Mouse (Mus musculus): ENCODE results near the gene Kcp. TPM values are rescaled to one million over a fixed set of nuclear protein-coding genes. Genes with fewer than 3 reads are reported as not detected.

The Kcp gene
- polyA plus RNA-seq, 1 experiment from 2014 or later, result 25.8 TPM

DNA sequence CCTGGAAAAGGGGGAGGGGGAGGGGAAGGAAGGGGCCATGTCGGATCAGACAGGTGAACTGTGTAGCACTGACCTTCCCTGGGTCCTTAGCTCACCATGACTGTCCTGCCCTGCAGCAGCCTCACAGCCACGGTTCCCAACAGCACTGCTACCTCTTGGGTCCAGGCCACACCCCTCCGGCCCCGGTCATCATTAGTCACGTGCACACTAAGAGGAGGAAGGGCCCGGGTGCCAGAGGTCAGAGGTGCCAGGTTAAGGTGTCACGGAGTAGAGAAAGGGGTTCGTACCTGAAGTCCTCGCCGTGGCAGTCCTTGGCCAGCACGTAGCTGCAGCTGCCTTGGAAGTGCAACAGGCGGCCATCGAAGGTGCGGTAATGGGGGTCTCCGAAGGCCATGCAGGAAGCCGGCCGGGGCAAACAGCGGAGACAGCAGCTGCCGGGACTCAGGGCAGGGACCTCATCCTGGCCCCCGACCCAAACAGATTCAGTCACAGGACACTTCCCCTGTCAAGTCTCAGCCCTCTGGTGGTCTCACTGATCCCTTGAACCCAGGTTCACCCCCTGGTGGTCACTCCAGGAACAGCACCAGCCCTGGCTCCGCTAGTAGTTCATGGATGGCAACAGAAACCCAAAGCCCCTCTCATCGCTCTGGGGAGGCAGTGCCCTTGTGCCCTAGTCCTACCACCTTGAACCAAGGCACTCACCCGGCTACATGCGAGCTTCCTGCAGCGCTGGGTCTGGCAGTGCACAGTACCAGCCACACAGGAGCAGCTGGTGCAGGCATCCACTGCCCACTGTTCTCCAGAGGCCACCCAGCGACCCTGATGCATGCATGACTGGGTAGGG, 22.8 kb downstream of the Kcp start:
- Histone ChIP-seq H3K27me3 (0 out of 2 replicates have a peak, but pooled peaks cover 5% of the 10 kb centered on the region), H3K9ac (no peak overlapping the region), H3K4me2 (peak overlapping the region; percentile 63), H3K36me3 (peaks cover 20% of the 10 kb centered on the region), H3K27ac (no peak overlapping the region), H3K4me3 (peak overlapping the region; percentile 34), H3K4me1 (peaks cover 11% of the 10 kb centered on the region; the same call in 1 of the 2 replicates), H3K9me3 (no peaks in the 10 kb centered on the region)
- 17% methylated on average over 26 of the region's 26 CpGs for WGBS
- peak; percentile 21; the same call in 1 of the 2 replicates for ATAC-seq (ENCODE audit: insufficient number of reproducible peaks, low FRiP score, low TSS enrichment, low read depth)

DNA sequence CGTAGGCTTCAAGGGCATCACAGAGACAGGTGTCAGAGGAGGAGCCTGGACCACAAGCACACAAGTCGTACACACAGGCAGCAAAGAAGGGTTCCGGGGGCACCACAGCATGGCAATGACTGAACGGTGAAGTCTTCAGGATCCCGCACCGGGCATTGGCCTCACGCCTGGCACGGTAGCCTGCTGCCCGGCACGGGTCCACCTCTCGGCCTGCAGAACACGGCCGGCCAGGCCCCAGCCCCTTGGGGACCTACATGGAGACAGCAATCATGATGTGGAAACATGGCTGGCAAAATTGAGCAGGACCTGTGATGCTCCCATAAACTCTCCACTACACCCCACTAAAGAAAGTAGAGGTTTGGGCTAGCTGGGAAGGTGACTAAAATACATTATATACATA, 25.1 kb downstream of the Kcp start:
- 94% methylated on average over 13 of the region's 13 CpGs for WGBS
- Histone ChIP-seq H3K27me3 (0 out of 2 replicates have a peak, but pooled peaks cover 5% of the 10 kb centered on the region), H3K27ac (no peak overlapping the region), H3K4me3 (no peak overlapping the region), H3K36me3 (peaks cover 20% of the 10 kb centered on the region), H3K4me1 (peaks cover 11% of the 10 kb centered on the region; the same call in 1 of the 2 replicates), H3K9me3 (no peaks in the 10 kb centered on the region), H3K9ac (no peak overlapping the region), H3K4me2 (no peak overlapping the region)
- no peak for ATAC-seq (ENCODE audit: insufficient number of reproducible peaks, low FRiP score, low TSS enrichment, low read depth)

DNA sequence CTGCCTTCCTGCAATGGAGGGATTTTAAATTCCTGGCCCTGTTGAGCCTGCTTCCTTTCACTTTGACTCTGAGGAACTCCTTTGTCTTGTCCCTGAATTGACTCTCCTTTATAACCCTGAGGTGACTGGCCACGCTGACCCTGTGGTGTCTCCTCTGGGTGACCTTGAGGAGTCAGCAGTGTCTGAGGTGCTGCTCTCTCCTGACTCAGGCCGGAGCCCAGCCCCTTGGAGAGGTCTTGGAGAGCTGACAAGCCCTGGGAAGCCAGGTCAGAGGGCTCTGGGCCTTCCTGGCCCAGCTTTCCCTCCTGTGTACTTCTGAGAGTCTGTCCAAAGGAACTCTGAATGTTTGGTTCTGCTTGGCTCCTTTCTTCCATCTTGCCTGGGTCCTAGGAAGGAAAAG, 33.0 kb downstream of the Kcp start:
- Histone ChIP-seq H3K9me3 (no peaks in the 10 kb centered on the region), H3K4me2 (no peak overlapping the region), H3K9ac (no peak overlapping the region), H3K4me1 (peaks cover 11% of the 10 kb centered on the region), H3K36me3 (peaks cover 20% of the 10 kb centered on the region), H3K4me3 (no peak overlapping the region), H3K27me3 (no peaks in the 10 kb centered on the region), H3K27ac (no peak overlapping the region)
- WGBS, result 73% methylated on average over 2 of the region's 2 CpGs
- no peak for ATAC-seq (ENCODE audit: insufficient number of reproducible peaks, low FRiP score, low TSS enrichment, low read depth)

DNA sequence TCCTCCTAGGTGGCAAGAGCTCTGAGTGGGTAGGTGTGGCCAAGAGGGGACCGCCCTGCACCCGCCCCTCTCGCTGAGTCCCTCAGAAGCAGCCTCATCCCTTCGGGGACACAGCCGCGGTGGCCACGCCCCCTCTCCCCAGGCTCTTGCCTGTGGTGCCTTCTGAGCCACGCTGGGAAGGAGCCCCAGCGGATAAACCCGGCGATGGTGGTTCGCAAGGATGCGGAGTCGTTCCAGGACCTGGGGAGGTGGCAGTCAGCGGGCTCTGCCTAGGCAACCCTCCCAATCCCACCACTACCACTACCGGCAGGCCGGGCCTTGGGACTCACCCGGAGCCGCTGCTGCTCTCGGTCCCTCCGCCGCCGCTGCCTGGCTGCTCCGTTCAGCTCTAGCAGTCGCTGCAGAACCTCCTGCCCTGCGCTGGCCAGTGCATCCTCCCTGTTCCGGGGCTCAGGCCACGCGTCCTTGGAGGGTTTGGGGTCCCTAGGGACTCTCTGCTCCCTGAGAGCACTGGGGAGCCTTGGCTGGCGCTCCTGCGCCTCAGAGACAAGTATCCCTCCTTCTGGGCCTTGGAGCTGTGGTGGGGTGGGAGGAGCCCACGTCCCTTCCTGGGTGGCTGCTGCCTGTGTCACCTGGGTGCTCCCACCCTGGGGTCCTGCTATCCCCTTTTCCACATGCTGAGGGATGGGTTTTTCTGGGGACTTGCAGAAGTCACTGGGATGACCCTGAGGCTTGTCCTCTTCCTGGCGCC, 33.6 kb downstream of the Kcp start:
- H3K9ac ChIP-seq, result 0 out of 2 replicates have a peak overlapping the region, but pooled peaks have one; percentile 10
- peaks cover 20% of the 10 kb centered on the region for H3K36me3 ChIP-seq
- H3K9me3 ChIP-seq, result no peaks in the 10 kb centered on the region
- no peak overlapping the region for H3K27ac ChIP-seq
- H3K4me3 ChIP-seq, result peak overlapping the region; percentile 43
- H3K4me2 ChIP-seq, result peak overlapping the region; percentile 79
- 5% methylated on average over 33 of the region's 33 CpGs for WGBS
- peaks cover 11% of the 10 kb centered on the region for H3K4me1 ChIP-seq
- H3K27me3 ChIP-seq, result no peaks in the 10 kb centered on the region
- ATAC-seq (ENCODE audit: insufficient number of reproducible peaks, low FRiP score, low TSS enrichment, low read depth), result peak; percentile 76

DNA sequence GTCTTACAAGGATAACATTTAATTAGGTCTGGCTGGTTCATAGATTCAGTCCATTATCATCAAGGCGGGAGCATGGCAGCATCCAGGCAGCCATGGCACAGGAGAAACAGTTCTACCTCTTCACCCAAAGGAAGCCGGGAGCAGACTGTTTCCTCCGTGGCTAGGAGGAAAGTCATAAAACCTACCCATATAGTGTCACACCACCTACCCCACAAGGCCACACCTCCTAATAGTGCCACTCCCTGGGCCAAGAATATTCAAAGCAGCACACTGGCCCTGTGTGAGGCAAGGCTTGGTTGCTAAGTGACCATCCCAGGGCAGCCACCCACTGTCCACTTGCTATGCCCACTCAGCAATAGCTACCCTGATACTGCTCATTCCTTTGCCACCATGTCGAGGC, 36.6 kb downstream of the Kcp start, which contains the start of gene Atp6v1fnb:
Atp6v1fnb (plus strand) TSS at position 301 of the 400 bp plus-strand sequence.
- Histone ChIP-seq H3K9ac (no peak within 1 kb of the TSS), H3K27me3 (no peaks in the 10 kb centered on the region), H3K9me3 (no peaks in the 10 kb centered on the region), H3K27ac (no peak within 1 kb of the TSS), H3K36me3 (peaks cover 20% of the 10 kb centered on the region), H3K4me3 (no peak within 1 kb of the TSS), H3K4me2 (no peak within 1 kb of the TSS), H3K4me1 (peaks cover 19% of the 10 kb centered on the region)
- 86% methylated on average over 4 of the region's 4 CpGs for WGBS
- ATAC-seq (ENCODE audit: insufficient number of reproducible peaks, low FRiP score, low TSS enrichment, low read depth), result no peak

DNA sequence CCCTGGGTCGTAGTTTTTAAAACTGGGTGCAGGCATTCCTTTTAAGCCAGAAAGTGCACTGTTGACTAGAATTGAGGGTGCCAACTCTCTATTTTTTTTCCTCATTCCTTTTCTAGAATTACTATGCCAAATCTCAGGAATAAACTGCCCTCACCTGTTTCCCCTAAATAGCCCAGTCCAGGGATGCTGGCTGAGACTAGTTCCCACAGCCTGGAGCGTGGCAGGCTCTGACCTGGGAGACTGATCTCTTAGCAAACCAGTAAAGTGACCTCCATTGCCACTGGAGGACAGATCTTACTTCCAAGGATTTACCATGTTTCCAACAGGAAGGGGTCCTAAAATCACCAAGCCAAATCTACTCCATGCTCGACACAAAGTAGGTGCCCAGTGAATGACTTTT, 38.9 kb downstream of the Kcp start:
- Histone ChIP-seq H3K27me3 (no peaks in the 10 kb centered on the region), H3K27ac (no peak overlapping the region), H3K9ac (no peak overlapping the region; the same call in 1 of the 2 replicates), H3K4me3 (peak overlapping the region; percentile 62; the same call in 1 of the 2 replicates), H3K4me2 (peak overlapping the region; percentile 73), H3K9me3 (no peaks in the 10 kb centered on the region), H3K4me1 (peaks cover 13% of the 10 kb centered on the region), H3K36me3 (peaks cover 20% of the 10 kb centered on the region)
- 87% methylated on average over 3 of the region's 3 CpGs for WGBS
- no peak for ATAC-seq (ENCODE audit: insufficient number of reproducible peaks, low FRiP score, low TSS enrichment, low read depth)

DNA sequence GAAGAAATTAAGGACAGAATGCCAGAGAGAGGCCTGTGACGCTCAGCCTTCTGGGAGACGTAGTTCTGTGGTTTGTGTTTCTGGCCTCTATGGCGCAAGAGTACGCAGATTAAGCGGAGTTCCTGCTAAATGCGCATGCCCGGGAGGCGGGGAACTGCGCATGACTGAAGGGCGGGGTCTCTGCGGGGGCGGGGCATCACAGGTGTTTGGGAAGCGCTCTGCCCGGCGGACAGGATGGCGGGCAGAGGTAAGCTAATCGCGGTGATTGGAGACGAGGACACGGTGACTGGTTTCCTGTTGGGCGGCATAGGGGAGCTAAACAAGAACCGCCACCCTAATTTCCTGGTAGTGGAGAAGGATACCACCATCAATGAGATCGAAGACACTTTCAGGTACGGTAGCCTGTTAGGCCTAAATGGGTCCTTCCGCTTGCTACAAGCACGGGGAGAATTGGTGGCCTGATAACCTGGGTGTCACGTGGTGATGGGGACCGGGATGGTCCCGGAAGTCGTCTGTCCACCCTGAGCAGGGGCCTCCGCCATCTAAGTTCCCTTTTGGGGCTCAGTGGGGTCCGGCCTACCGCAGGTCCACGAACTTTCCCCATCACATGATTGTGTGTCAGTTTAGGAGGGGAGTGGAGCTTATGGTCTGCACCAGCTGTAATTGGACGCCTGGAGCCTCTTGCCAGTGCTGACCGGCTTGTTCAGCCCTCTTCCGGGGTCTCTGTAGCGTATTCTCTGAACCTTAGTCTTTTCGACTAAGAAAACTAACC, 40.0 kb downstream of the Kcp start, which contains the start of gene Atp6v1f:
Atp6v1f (plus strand) TSS at position 136 of the 772 bp plus-strand sequence.
- Histone ChIP-seq H3K9me3 (no peaks in the 10 kb centered on the region), H3K27me3 (no peaks in the 10 kb centered on the region), H3K4me1 (peaks cover 8% of the 10 kb centered on the region), H3K4me3 (peak within 1 kb of the TSS; percentile 62), H3K4me2 (peak within 1 kb of the TSS; percentile 73), H3K36me3 (peaks cover 20% of the 10 kb centered on the region), H3K27ac (peak within 1 kb of the TSS; percentile 44; the same call in 1 of the 2 replicates), H3K9ac (peak within 1 kb of the TSS; percentile 47)
- peak; percentile 90 for ATAC-seq (ENCODE audit: insufficient number of reproducible peaks, low FRiP score, low TSS enrichment, low read depth)
- WGBS, result under 1% methylated on average over 39 of the region's 39 CpGs

DNA sequence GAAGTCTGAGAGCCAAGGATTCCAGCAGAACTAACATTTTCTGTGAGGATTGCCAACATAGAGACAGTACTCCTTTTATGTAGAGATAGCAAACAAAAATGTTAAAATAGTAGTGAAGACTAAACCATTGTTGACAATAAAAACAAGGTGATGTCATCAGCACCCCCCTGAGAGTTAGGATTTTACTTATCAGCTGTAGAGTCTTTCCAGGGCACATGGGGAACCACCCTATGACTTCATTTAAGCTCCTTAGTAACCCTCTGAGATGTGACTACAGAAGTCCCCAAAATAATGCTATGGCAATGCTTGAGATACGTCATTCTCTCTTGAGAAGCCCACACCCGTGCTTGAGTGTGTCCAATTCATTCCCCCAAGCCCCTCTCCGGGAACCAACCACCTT, 44.4 kb downstream of the Kcp start:
- no peaks in the 10 kb centered on the region for H3K9me3 ChIP-seq
- H3K4me1 ChIP-seq, result peaks cover 3% of the 10 kb centered on the region
- no peak for ATAC-seq (ENCODE audit: insufficient number of reproducible peaks, low FRiP score, low TSS enrichment, low read depth)
- no peak overlapping the region for H3K9ac ChIP-seq
- WGBS, result 81% methylated on average over 3 of the region's 3 CpGs
- no peak overlapping the region for H3K4me3 ChIP-seq
- peaks cover 26% of the 10 kb centered on the region for H3K36me3 ChIP-seq
- H3K27ac ChIP-seq, result no peak overlapping the region
- no peaks in the 10 kb centered on the region for H3K27me3 ChIP-seq
- H3K4me2 ChIP-seq, result no peak overlapping the region

DNA sequence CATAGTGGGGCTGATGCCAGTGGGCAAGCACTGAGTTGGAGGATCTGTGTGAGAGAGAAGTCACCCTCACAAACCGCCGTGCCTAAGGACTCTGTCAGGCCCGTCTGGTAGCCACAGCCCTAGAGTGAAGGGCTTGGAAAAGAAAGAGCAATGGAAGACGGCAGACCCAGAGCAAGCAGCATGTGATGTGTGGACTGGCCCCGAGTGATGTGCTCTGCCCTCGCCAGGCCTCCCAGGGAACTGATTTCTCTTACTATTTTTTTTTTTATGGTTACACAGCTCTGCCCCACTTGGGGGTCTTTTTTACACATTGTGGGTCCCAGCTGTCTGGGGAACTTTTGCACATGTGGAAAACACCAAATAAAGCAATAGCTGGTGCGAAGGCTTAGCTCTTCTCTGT, 46.2 kb downstream of the Kcp start:
- Histone ChIP-seq H3K27me3 (no peaks in the 10 kb centered on the region), H3K4me3 (no peak overlapping the region), H3K4me2 (no peak overlapping the region), H3K4me1 (no peaks in the 10 kb centered on the region), H3K27ac (no peak overlapping the region), H3K36me3 (peaks cover 43% of the 10 kb centered on the region), H3K9ac (no peak overlapping the region), H3K9me3 (no peaks in the 10 kb centered on the region)
- ATAC-seq (ENCODE audit: insufficient number of reproducible peaks, low FRiP score, low TSS enrichment, low read depth), result no peak
- WGBS, result 51% methylated on average over 7 of the region's 7 CpGs

DNA sequence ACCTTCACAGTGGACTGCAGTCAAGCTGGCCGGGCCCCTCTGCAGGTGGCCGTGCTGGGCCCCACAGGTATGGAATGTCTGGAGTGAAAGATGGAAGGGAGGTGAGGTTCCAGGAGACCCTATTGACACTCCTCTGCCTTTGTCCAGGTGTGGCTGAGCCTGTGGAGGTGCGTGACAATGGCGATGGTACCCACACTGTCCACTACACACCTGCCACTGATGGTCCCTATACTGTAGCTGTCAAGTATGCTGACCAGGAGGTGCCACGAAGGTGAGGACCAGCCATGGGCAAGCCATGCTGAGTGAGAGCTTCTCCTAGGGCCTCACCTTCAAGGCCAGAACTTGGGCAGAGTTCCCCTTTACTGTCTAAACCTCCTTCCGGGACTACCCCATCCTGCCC, 57.1 kb downstream of the Kcp start:
- Histone ChIP-seq H3K4me2 (no peak overlapping the region), H3K4me3 (no peak overlapping the region)

DNA sequence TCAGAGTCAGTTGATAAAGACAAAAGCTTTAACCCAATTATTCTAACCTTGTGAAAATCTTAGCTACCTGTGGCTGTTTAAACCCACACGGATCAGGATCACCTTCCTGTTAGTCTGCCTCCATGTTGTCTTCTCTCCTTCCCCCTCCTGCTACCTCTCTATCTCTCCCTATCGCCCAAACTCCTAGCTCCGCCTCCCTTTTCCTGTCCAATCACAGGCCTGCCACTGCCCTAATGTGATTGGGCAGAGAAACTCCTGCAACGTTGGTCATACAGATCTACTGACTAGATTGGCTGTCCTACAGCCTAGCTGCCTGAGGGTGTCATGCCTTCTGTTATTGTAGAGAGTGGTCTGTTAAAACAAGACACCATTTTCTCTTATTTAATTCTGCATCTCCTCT, 57.9 kb downstream of the Kcp start:
- Histone ChIP-seq H3K27me3 (no peaks in the 10 kb centered on the region), H3K9me3 (no peaks in the 10 kb centered on the region), H3K4me3 (no peak overlapping the region), H3K4me1 (no peaks in the 10 kb centered on the region), H3K4me2 (no peak overlapping the region), H3K36me3 (peaks cover 94% of the 10 kb centered on the region), H3K27ac (no peak overlapping the region), H3K9ac (no peak overlapping the region)
- ATAC-seq (ENCODE audit: insufficient number of reproducible peaks, low FRiP score, low TSS enrichment, low read depth), result no peak
- WGBS, result 35% methylated on average over 4 of the region's 4 CpGs

More for the DNA sequence above, 57.1 kb downstream of the Kcp start:
- Histone ChIP-seq H3K36me3 (peaks cover 94% of the 10 kb centered on the region), H3K27me3 (no peaks in the 10 kb centered on the region), H3K4me1 (no peaks in the 10 kb centered on the region), H3K27ac (no peak overlapping the region), H3K9ac (no peak overlapping the region), H3K9me3 (no peaks in the 10 kb centered on the region)
- ATAC-seq (ENCODE audit: insufficient number of reproducible peaks, low FRiP score, low TSS enrichment, low read depth), result no peak
- WGBS, result 95% methylated on average over 6 of the region's 6 CpGs
